16 mouse cellular contexts compared by ENCODE assay signal in the genomic region with DNA sequence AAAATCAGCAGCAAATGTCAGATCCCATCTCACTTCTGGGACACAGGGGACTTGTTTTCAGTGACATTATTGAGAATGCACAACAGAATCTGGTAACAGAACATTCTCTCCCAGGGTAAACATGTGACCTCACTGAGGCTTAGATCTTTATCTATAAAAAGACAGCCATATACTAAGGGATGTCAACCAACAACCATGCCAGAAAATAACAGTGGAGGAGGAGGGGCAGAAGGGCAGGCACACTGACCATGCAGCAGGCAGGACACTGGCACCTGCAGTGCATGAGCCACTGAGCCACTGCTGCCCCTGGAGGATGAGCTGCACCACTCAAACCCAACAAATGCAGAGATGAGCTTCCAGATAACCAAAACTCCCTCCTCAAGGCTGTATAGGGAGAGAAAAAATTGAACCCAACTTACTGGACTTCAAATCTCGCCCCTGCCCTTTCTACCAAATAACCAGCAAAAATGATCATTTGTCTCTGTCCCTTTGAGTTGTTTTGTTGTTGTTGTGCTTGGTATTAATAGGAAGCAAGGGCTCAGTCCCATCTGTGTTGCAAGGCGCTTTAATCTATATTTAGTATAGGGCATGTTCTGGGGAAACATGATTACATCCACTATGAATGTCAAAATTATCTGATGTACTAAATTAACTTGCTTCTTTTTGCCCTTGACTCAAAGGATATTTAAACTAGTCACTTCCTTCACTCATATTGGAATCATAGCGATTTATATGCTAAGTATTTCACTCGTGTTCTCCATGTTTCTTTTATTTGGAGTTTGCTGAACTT.
"Had no signal": no experiment of that assay in that cellular context is flagged by ENCODE, and none has a peak within 500 bp of the region (broad histone marks: within the 10 kb centered on the region; RNA-seq: fewer than 3 reads in every experiment).

No protein-coding gene starts in this region.

- DNase-seq: kidney, adult 9 months; kidney, postnatal 36 days; layer of hippocampus, adult 9-11 months; layer of hippocampus, postnatal 36 days; midbrain, embryonic 14.5 days; right cerebral cortex, adult 18-20 months; right cerebral cortex, postnatal 25 days; thymus, postnatal 4 days had no signal

- H3K4me1 ChIP-seq: lung, embryonic 15.5 days had no signal

- H3K27ac ChIP-seq: kidney, postnatal 0 days; limb, embryonic 12.5 days; liver, embryonic 15.5 days; lung, embryonic 15.5 days; midbrain, embryonic 10.5 days; neural tube, embryonic 15.5 days; stomach, postnatal 0 days had no signal

- H3K9ac ChIP-seq: limb, embryonic 12.5 days; liver, embryonic 15.5 days; lung, embryonic 15.5 days; neural tube, embryonic 15.5 days had no signal

- H3K4me3 ChIP-seq: limb, embryonic 12.5 days; liver, embryonic 15.5 days; lung, embryonic 15.5 days; midbrain, embryonic 10.5 days; myocyte; neural tube, embryonic 15.5 days had no signal

- H3K36me3 ChIP-seq: lung, embryonic 15.5 days; neural tube, embryonic 15.5 days had no signal

- H3K27me3 ChIP-seq: limb, embryonic 12.5 days; liver, embryonic 15.5 days; lung, embryonic 15.5 days; neural tube, embryonic 15.5 days had no signal

- H3K4me2 ChIP-seq: limb, embryonic 12.5 days; liver, embryonic 15.5 days; lung, embryonic 15.5 days; neural tube, embryonic 15.5 days had no signal

- H3K9me3 ChIP-seq: limb, embryonic 12.5 days; liver, embryonic 15.5 days; lung, embryonic 15.5 days; midbrain, embryonic 10.5 days; neural tube, embryonic 15.5 days had no signal
